Mouse (Mus musculus) G1E (cell line): Measurements from ENCODE around the gene Rgs6. TPM values are rescaled to one million over a fixed set of nuclear protein-coding genes. Genes with fewer than 3 reads are reported as not detected.

ENCODE experiments used
- ATAC-seq: 2 replicates; pipeline ENCODE4 v1.8.0; 2016; ENCODE audit warnings: mild to moderate bottlenecking; ENCODE audit not compliant: insufficient number of reproducible peaks, poor library complexity, low FRiP score, severe bottlenecking; ENCODE audit errors: extremely low read depth
- DNase-seq: peaks from one replicate; pipeline ENCODE4 v3.0.0; 2012; ENCODE audit warnings: low spot score
- H3K27me3 ChIP-seq: 2 replicates; pipeline ENCODE4 v1.6.1; 2012; ENCODE audit warnings: mild to moderate bottlenecking, low read length, inconsistent platforms; ENCODE audit not compliant: insufficient read depth
- H3K36me3 ChIP-seq: replicated peaks from 2 replicates; pipeline ENCODE3; 2012; ENCODE audit warnings: mild to moderate bottlenecking, inconsistent platforms
- H3K4me1 ChIP-seq: 2 replicates; pipeline ENCODE4 v1.6.1; 2012; ENCODE audit warnings: low read depth, low read length, inconsistent platforms, mixed read lengths; ENCODE audit not compliant: insufficient read depth
- H3K4me3 ChIP-seq: 2 replicates; pipeline ENCODE4 v1.5.1; 2012; ENCODE audit warnings: low read depth, mild to moderate bottlenecking, inconsistent platforms, low read length, moderate library complexity, mixed read lengths
- H3K9me3 ChIP-seq: replicated peaks from 2 replicates; pipeline ENCODE4 v1.6.1; 2012; ENCODE audit warnings: inconsistent platforms
- CTCF ChIP-seq: IDR thresholded peaks from 2 replicates; pipeline ENCODE4 v1.5.1; 2012; ENCODE audit warnings: low read depth, low read length, inconsistent platforms, mixed read lengths
- GATA1 ChIP-seq: IDR thresholded peaks from 2 replicates; pipeline ENCODE4 v1.6.1; 2012; ENCODE audit warnings: borderline replicate concordance, low read length, inconsistent platforms, mixed read lengths
- GATA2 ChIP-seq: IDR thresholded peaks from 2 replicates; pipeline ENCODE4 v1.6.1; 2012; ENCODE audit warnings: low read depth, low read length, inconsistent platforms, borderline replicate concordance
- POLR2AphosphoS5 ChIP-seq: IDR thresholded peaks from 2 replicates; pipeline ENCODE4 v1.6.1; 2012; ENCODE audit warnings: low read depth, low read length, inconsistent platforms; ENCODE audit not compliant: insufficient replicate concordance
- TAL1 ChIP-seq: conservative IDR thresholded peaks from 2 replicates; pipeline ENCODE4 v1.6.1; 2012; ENCODE audit warnings: low read depth, low read length, inconsistent platforms, mixed read lengths
- polyA plus RNA-seq: library from polyadenylated mRNA; stranded (reverse); fragments of >175 nt; gene quantifications from 2 replicates; pipeline ENCODE4 v1.2.3, GENCODE M21; 2012
- total RNA-seq, 2 experiments: library from RNA; stranded (forward) in 1 of 2; stranded (reverse) in 1 of 2; fragments of 200-1000 nt in 1 of 2; fragments of >200 nt in 1 of 2; fragmentation: Nextera tagmentation in 1 of 2; gene quantifications; 2 replicates each; pipeline ENCODE4 v1.2.3; 2014 to 2017

The Rgs6 gene
- total and polyA plus RNA-seq, 3 experiments, result 0.44 TPM; not detected in 2

- H3K27me3 ChIP-seq, result peaks cover 7% of the 10 kb centered on the region
- no peaks in the 10 kb centered on the region for H3K9me3 ChIP-seq
- H3K4me1 ChIP-seq, result no peaks in the 10 kb centered on the region
- no peak for DNase-seq
- H3K4me3 ChIP-seq, result no peak overlapping the region
- H3K36me3 ChIP-seq, result no peaks in the 10 kb centered on the region
- TF ChIP-seq GATA2, result no peak
- no peak for TF ChIP-seq POLR2AphosphoS5
- no peak for TF ChIP-seq CTCF
- TF ChIP-seq TAL1, result no peak
- TF ChIP-seq GATA1, result no peak
- ATAC-seq, result no peak
Measured at GRCm38 (mm10) chr12:82883079-82883478, 295.0 kb downstream of the Rgs6 start.

GRCm38 (mm10) chr12:82894971-82895838 is 307.1 kb downstream of the Rgs6 start:
- no peaks in the 10 kb centered on the region for H3K36me3 ChIP-seq
- TF ChIP-seq CTCF (no peak), TAL1 (no peak), POLR2AphosphoS5 (no peak), GATA1 (no peak), GATA2 (no peak)
- H3K4me1 ChIP-seq, result no peaks in the 10 kb centered on the region
- no peaks in the 10 kb centered on the region for H3K9me3 ChIP-seq
- no peak overlapping the region for H3K4me3 ChIP-seq
- H3K27me3 ChIP-seq, result no peaks in the 10 kb centered on the region
- no peak for DNase-seq
- ATAC-seq, result no peak

- no peak overlapping the region for H3K4me3 ChIP-seq
- no peak for TF ChIP-seq POLR2AphosphoS5
- no peak for TF ChIP-seq TAL1
- no peak for TF ChIP-seq CTCF
- no peak for TF ChIP-seq GATA2
- TF ChIP-seq GATA1, result no peak
- no peaks in the 10 kb centered on the region for H3K4me1 ChIP-seq
- no peaks in the 10 kb centered on the region for H3K9me3 ChIP-seq
- no peaks in the 10 kb centered on the region for H3K36me3 ChIP-seq
- no peak for DNase-seq
- no peak for ATAC-seq
- 0 out of 2 replicates have a peak, but pooled peaks cover 3% of the 10 kb centered on the region for H3K27me3 ChIP-seq
Measured at GRCm38 (mm10) chr12:82905773-82906172, 317.7 kb downstream of the Rgs6 start.

GRCm38 (mm10) chr12:82910846-82911245 is 322.8 kb downstream of the Rgs6 start:
- H3K4me3 ChIP-seq, result no peak overlapping the region
- DNase-seq, result no peak
- H3K36me3 ChIP-seq, result no peaks in the 10 kb centered on the region
- ATAC-seq, result no peak
- H3K9me3 ChIP-seq, result no peaks in the 10 kb centered on the region
- no peaks in the 10 kb centered on the region for H3K4me1 ChIP-seq
- TF ChIP-seq GATA2 (no peak), TAL1 (no peak), POLR2AphosphoS5 (no peak), CTCF (no peak), GATA1 (no peak)
- no peaks in the 10 kb centered on the region; the same call in 1 of the 2 replicates for H3K27me3 ChIP-seq

- H3K36me3 ChIP-seq, result no peaks in the 10 kb centered on the region
- no peak for DNase-seq
- no peaks in the 10 kb centered on the region for H3K4me1 ChIP-seq
- no peak for TF ChIP-seq GATA1
- TF ChIP-seq GATA2, result no peak
- TF ChIP-seq CTCF, result no peak
- no peak for TF ChIP-seq TAL1
- no peak for TF ChIP-seq POLR2AphosphoS5
- no peak overlapping the region for H3K4me3 ChIP-seq
- H3K9me3 ChIP-seq, result no peaks in the 10 kb centered on the region
- no peak for ATAC-seq
- peaks cover 3% of the 10 kb centered on the region; the same call in 1 of the 2 replicates for H3K27me3 ChIP-seq
Measured at GRCm38 (mm10) chr12:82914127-82914526, 326.0 kb downstream of the Rgs6 start.

GRCm38 (mm10) chr12:82920146-82920545 is 332.1 kb downstream of the Rgs6 start:
- no peaks in the 10 kb centered on the region for H3K4me1 ChIP-seq
- TF ChIP-seq GATA2 (no peak), CTCF (no peak), POLR2AphosphoS5 (no peak), TAL1 (no peak), GATA1 (no peak)
- no peaks in the 10 kb centered on the region for H3K36me3 ChIP-seq
- H3K27me3 ChIP-seq, result peaks cover 9% of the 10 kb centered on the region
- no peak for ATAC-seq
- DNase-seq, result no peak
- H3K4me3 ChIP-seq, result no peak overlapping the region
- H3K9me3 ChIP-seq, result no peaks in the 10 kb centered on the region
